Mouse (Mus musculus) ovary, postnatal 10 days (tissue): Measurements from ENCODE around the gene Nefh.
A peak's percentile ranks its signal among the peaks of the same experiment; 100 is the strongest.

Source experiments
- DNase-seq: peaks from one replicate; pipeline ENCODE4 v3.0.0; 2022; ENCODE audit warnings: low spot score

The Nefh gene

DNA sequence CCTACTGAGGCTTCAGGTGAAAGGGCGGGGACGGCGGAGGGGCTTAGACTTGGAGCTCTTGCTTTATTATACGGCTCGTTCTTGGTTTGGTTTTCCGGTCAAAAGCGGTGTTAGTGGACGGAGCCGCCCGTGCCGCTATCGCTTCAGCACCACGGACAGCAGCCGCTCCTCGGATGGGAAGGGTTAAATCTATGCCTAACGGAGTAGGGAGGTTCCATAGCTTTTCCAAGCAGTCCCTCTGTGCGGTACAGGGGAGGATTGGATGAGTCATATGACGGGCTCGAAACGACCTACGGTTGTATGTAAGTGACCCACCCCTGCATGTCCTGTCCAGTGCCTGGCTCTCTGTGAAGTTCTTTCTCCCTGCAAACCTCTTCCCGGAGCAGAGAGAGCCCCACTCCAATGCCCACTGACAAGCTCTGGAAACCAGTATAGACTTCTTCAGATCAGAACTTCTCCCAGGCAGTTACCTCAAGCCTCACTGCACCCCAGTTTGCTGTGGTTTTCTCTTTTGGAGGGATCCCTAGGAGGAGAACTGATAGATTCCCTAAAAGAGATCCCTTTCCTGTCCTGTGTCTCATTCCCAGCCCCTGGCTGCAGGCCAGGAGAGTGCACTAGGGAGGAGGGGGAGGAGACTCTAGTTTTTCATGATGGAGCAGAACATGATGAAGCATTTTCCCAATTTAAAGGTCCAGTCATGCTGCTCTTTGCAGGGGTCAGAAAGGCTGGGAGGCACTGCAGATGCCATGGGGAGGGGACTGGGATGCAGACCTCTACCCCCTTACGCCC, 1.6 kb upstream of the Nefh start:
- DNase-seq: peak; percentile 44

DNA sequence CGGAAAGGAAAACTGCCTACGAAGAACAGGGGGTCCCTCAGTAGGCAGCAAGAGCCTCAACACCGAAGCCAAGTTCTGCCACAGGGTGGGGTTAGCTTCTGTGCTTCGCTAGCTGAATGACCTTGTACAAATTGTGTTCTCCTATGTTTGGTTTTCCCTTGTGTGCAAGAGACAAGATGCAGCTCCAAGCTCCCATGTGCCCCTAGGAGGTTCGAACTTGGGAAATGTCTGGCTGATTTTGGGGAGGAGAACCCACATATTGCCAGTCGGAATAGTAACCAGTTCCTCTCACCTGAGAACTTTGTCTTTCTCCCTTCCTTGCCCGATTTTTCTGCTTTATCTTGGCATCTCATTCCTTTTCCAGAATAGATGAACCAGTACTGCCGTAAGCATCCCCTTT, 928 bp upstream of the Nefh start:
- DNase-seq: no peak

DNA sequence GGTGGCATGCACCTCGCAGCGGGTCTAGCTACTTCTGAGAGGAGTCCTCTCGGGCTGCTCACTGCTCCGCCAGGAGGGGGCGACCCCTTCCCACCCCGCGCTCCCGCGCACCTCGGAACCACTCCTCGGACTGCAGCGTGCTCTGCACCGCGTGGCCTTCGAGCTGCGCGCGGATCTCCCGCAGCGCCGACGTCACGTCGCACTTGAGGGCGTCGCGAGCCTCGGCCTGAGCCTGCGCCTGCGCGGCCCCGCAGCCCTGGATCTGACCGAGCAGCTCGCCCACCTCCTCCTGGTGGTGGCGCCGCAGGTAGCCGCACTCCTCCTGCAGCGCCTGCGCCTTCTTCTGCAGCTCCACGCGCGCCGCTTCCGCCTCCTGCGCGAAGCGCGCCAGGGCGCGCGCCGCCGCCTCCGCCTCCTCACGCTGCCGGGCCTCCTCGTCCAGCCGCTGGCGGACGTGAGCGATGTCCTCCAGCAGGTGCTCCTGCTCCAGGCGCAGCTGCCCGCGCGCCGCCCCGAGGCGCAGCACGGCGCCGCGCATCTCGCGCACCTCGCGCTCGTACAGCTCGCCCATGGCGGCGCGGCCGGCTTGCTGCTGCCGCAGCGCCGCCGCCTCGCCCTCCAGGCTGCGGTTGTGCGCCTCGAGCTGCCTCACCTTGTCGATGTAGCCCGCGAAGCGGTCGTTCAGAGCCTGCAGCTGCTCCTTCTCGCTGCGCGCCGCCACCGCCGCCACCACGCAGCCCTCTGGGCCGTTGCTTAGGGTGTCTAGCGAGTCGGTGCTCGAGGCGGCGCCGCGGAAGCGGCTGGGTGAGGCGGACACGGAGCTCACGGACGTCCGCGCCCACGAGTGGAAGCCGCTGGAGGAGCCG, 684 bp downstream of the Nefh start:
- no peak for DNase-seq

DNA sequence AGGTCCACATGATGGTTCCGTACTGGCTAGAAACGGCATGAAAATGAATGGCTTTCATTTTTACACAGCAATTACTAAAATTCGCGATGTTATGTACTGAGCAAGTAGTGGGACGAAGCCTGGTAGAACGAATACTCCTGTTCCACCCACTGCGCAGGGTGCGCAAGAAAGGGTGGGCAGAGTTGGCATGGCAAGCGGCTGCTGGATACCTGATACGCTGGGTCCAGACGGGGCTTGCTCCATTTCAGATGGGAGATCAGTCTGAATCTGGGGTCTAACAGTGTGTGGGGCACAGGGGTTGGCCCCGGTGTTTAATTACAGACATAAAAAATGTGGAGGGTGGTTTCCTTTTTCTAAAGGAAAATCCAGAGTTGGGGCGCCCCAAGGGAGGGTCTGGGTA, 1.3 kb downstream of the Nefh start:
- no peak for DNase-seq

DNA sequence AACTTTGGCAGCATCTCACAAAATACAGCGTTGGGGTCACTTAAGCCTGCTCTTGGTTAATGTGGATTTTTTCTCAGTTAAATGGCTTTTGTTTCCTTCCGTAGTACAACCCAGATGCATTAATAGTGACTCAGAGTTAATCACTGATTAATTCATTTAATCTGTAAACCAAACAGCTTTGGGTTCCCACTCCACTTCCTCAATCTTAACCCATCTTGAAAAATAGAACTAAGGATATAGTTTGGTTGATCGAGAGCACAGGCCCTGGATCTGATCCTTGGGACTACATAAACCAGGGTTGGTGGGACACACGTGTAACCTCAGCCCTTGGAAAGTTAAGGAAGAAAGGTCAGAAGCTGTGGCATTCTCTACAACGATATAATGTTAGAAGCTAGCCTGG, 11.6 kb downstream of the Nefh start:
- no peak for DNase-seq

DNA sequence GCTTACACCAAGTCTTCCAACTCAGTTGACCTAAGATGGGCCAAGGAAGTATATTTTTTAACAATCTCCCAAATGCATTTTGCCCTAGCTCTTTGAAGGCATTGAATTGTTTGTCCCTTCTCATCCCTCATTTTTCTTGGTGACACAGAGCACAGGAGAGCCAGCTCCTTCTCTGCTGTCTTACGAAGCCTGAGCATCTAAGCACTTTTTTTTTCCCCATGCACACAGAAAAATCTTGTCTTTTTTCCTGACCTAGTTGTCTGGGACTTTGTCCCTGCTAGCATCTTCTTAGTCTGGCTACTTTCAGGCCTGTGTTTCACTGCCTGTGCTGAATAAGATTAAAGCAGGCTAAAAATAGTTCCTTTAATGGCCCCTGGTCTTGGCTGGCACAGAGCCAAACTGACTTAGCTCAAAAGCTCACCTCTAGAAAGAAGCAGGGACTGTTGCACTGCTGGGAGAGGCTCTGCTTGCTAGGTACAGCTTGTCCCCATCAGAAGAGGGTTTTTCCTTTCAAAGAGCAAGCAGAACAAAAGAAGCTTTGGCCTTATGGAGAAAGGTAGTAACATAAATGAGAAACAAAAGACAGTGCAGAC, 16.8 kb downstream of the Nefh start:
- no peak for DNase-seq

DNA sequence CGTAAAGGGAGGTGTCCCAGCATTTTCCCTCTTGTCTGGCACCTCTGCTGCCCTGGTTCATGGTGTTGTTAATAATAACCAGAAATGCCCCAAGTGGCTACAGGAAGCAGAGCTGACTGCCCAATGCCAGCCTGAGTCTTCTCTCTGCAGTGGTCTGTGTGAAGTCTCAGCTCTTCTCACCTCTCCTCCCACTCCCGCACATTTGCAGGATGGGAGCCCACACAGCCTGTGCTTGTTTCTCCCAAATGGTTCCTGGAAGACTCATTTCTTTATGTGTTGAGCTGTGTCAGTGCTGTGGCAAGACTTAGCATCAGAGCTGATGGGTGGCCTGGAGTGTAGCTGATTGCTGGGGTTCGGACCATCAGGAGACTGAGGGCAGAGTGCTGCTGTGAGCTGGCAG, 20.6 kb downstream of the Nefh start:
- DNase-seq: no peak

DNA sequence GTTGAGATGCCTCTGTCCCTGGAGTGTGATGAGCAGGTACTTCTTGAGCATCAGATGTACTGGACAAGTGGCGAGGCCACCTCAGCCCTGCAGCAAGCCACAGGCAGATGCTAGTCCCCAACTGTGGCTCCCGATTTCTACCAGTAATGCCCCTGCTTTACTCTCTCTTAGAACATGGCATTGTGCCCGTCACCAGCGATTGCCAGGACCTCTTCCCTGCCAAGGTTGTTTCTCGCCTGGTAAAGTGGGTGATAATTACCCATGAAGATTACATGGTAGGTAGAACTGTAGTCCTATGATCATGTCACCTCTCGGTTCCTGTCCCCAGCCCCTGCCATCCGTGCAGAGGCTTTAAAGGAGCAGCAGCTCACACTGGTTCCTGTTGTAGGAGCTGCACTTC, 26.1 kb downstream of the Nefh start:
- DNase-seq: no peak

DNA sequence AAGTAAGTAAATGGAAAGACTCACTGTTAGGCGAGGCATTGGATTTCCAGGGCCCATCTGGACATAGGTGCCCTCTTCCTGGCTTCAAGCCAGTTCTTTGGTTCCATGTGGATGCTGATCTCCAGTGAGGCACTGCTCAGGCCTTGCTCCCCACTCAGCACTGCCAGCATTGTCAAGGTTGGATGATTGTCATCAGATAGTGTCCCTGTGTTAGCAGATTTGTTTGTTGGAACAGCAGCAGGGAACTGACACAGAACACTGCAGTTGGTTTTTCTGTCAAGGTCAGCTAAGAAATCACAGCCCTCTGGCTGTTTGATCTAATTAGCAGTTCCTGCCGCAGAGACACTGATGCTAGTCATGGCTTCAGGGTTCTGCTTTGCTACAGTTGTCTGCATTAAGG, 26.6 kb downstream of the Nefh start:
- DNase-seq: no peak

DNA sequence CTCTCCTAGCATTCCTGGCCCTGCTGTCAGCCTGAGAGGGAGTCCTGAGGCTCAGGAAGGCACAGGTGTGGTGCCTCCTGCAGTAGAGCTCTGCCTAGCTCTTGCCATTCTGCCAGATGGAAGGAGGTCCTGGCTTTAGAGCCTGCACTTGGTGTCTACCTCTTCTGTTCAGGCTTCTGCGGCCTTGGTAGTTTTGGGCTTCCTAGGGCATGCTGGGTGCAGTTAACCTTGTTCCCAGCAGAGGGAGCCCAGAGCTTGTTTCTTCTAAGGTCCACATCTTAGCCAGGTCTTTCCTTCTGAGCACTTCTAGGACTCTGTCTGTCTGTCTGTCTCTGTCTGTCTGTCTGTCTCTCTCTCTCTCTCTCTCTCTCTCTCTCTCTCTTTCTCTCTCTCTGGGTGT, 31.8 kb downstream of the Nefh start:
- no peak for DNase-seq

DNA sequence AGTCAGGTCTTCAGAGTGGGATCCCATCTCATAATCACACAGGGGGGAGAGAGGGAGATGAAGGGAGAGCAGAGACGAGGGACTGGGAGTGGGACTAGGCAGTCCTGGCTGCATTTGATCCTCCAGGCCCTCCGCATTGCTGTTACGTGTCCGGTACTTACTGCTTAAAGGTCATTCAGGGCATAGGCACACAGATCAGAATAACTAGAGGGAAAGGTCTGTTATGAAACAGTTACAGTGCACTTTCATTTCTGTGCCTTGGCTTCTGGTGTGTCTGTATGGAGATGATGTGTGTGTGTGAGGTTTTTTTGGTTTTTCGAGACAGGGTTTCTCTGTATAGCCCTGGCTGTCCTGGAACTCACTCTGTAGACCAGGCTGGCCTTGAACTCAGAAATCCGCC, 41.6 kb downstream of the Nefh start:
- DNase-seq: no peak

DNA sequence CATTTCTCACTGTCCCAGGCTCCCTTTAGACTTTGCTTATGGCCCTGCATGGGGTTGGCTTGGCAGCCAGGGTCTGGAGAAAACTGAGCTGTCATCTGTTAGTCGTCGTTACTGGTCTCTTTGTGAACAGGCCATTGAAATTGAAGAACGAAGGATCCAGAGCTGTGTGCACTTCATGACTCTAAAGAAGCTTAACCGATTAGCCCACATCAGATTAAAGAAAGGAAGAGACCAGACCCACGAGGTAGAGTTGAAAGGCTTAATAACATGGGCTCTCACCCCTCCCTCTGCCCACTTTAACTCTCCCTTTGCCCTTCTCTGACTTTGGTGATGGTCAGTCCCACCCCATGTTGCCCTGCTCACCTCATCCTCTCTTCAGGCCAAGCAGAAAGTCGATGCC, 45.9 kb downstream of the Nefh start:
- DNase-seq: no peak

DNA sequence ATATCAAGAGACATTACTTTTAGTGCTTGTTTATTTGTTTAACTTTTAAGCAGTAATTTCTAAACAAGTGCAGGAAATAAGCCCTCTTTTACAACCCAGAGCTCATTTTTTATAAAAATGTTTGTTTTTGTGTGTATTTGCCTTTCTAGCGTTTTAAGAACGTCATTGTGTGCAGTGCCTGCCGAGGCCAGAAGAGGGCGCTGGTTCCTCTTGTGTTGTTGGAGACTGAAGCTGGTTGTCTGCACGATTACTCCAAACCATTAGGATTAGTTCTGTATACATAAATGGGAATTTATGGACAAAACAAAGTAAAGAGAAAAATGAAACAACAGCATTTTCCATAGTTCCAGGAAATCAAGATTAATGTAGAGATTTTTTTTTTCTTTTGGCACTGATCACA, 47.4 kb downstream of the Nefh start:
- no peak for DNase-seq

DNA sequence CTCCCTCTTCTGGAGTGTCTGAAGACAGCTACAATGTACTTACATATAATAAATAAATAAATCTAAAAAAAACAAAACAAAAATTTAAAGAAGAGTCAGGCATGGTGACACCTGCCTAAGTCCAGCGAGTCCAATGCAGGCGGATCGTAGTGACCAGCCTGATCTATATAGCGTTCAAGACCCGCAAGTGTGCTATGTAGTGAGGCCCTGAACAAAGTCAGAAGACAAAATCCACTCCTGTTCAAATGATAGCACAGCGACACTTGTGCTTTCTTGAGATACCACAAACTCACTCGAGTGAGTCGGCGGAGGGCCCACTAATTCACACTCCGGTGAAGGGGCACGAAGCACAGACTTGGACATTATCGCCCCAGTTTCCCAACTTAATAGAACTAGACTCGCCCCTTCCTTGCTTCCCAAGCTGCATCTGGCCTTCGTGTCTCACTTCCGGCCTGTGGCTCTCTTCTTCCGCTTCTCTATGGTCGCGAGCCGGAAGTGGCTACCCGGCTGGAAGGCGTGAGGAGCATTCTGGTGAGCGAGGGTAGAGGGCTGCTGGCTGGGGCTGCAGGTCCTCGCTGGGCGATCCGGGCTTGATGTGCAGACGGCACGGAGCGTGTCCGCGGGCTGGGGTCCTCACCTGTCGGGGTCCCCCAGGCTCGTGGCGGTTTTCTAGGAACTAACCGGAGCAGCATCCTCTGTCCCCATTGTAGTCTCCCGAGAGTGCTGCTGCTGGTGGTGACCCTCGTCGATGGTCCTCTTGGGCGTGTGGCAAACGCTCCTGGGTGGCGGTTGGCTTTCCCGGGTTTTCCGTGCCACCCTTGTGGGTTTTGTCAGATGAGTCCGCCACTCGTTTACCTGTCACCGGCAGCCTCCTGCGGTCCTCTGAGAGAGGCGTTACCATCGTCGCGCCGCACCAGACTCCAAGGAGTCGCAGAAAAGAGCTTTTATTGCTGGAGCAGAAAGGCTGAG, 52.7 kb downstream of the Nefh start, which contains the start of gene Thoc5:
Gene Thoc5, plus strand, starts transcription at position 473 of the 969 bp plus-strand sequence.
- peak; percentile 61 for DNase-seq
